Mouse (Mus musculus) heart, adult 9 months (tissue): Measurements from ENCODE around the gene Shprh.
"Not testable (repeated sequence)": the region's sequence is repeated elsewhere in the genome, so short reads cannot be mapped to it uniquely, and the experiment has no call there.

Experiments used
- DNase-seq, 2 experiments: peaks; one replicate each; pipeline ENCODE4 v3.0.0; 2022; ENCODE audit warnings: low spot score in 2 of 2

Gene Shprh

GRCm38 (mm10) chr10:11148884-11149741, at the start of gene Shprh:
Gene Shprh (plus strand): TSS chr10:11149427.
- DNase-seq = peak; percentile 98 to 99

- no peak for DNase-seq
These were observed 27.4 kb upstream of the Shprh start for GRCm38 (mm10) chr10:11121781-11122180.

DNA sequence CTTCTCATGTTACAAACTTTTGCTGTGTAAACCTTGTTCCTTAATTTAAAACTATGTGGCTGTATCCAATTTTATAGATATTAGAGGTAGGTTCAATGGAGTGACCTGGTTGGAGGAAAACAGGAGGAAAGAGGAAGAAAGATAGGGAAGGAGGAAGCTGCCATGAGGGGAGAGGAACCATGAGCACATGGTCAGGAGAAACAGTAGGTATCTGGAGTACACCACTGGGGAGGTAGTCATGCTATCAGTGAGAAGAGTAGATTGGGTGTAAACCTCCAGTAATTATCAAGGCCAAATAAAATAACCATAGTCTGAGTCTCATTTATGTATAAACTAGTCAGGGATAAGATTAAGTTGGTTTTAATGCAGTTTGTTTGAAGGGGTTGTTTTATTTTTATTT, 3.6 kb upstream of the Shprh start:
- DNase-seq = no peak

- no peak for DNase-seq
These were observed 781 bp upstream of the Shprh start for GRCm38 (mm10) chr10:11148446-11148845.

GRCm38 (mm10) chr10:11149742-11150125, 507 bp downstream of the Shprh start:
- DNase-seq = no peak

DNA sequence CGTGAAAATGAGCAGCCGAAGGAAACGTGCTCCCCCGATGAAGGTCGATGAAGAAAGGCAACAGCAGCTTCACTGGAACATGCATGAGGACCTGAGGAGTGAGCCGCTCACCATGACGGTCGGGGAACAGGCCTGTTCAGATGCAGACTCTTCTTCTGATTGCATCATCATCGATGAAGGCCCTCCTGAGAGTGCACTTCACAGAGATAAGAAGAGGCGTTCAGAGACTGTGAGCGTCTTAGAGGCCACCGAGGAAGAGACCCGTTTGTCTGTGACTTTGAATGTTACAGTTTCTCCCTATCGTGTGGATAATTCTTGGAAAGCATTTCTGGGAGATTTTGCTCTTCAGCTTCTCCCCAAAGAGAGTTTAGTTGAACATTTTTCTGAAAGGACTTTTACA, 2.4 kb downstream of the Shprh start:
- no peak for DNase-seq

- DNase-seq = no peak
These were observed 7.8 kb downstream of the Shprh start for GRCm38 (mm10) chr10:11157039-11157438.

GRCm38 (mm10) chr10:11164537-11164936, 15.3 kb downstream of the Shprh start:
- DNase-seq = no peak

GRCm38 (mm10) chr10:11170252-11170651, 21.0 kb downstream of the Shprh start:
- no peak for DNase-seq

- no peak for DNase-seq
These were observed 22.4 kb downstream of the Shprh start for GRCm38 (mm10) chr10:11171615-11172014.

DNA sequence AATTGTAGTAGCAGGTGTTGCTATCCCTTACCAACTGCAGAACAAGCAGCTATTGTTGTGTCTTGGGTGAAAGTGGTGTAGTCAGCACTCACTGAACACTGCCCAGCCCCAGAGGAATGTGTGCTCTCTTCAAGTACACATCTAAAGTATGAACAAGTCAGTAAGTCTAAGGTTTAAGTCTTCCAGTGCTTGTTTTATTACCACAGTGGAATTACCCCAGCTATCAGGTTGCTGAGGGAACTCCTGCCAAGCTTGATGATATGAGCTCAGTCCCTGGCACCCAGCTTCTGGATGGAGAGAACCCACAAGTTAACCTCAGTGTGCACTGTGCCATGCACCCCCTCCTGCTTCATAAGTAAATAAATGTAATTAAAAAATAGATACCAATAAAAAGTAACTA, 23.3 kb downstream of the Shprh start:
- peak in 1 of 2 experiments; percentile 14 for DNase-seq

DNA sequence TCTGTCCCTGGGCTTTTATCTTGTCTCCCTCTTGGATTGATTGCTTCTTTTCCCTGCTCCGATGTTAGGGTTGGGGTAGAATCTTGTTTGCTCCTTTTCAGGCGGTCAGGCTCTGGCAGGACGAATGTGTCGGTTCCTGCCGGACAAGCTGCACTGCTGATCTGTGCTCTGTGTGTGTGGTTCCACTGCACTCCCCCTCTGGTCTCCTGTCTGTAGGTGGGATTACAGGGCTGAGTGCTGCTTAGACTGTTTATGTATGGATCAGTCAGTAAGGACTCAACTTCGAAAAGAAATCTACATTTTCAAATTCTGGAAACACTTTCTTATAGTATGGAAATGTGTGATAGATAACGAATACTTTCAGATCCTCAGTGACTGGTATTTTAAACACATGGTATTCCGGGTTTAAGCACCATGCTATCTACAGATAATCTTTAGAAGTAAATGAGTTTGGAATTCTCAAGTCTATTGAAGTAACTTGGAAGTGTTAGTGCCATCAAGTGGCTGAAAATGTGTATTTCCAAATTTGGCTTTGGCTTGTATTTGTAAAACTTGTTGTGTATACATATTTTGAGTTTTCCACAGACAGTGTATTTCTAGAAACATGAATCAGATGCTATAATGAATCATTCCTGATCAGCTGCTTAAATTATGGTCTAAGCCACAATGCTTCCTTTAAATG, 26.7 kb downstream of the Shprh start:
- no peak for DNase-seq

GRCm38 (mm10) chr10:11180077-11180476, 30.9 kb downstream of the Shprh start:
- no peak for DNase-seq

GRCm38 (mm10) chr10:11197341-11197740, 48.1 kb downstream of the Shprh start:
- DNase-seq = no peak

DNA sequence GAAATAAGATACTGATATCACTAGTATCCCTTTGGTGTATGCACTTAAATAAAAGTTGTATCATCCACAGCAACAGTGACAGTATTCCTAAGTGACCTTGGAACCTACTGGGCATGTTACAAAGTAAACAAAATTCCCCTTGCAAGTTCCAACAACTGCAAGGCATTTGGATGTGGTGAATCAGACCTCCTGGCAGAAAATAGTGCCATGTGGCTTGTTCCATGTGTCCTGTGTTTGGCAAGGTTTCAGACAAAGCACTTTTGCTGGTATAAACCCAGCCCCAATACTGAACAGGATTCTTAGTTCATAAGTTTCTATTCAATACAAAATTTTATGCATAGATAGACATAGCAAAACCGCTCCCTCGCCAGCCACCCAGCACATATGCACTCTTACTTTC, 49.1 kb downstream of the Shprh start:
- peak; percentile 10 to 26 for DNase-seq

DNA sequence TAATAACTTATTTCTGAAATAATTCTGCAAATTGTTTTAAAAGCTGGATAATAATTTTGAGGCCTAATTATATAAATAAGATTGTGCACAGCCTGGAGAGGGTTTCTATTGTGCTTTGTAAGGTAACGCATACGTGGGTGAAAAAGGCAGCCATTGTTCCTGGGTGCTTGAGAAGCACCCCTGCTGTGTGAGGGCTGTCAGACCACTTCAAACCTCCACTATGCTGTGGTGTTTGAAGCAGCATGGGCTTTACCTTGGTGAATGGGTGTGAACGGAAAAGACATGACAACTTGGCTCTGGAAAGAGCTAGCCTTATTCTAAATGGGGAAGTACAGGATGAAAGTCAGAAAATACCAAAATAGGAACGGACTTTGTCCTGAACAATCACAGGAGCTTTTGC, 50.8 kb downstream of the Shprh start:
- DNase-seq = no peak

DNA sequence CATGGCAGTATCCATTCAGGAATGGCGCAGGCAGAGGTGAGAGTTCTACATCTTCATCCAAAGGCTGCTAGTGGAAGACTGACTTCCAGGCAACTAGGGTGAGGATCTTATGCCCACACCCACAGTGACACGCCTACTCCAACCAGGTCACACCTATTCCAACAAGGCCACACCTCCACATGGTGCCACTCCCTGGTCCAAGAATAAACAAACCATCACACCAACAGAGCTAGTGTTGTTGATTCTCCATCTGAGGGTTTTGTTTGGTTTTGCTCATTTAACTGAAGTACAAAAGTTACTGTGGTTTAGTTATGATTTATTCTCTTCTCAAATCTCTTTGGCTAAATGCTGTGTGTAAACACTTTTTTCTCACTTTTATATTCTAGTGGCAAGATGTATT, 56.7 kb downstream of the Shprh start:
- DNase-seq = not testable (repeated sequence)

- no peak for DNase-seq
These were observed 59.4 kb downstream of the Shprh start for GRCm38 (mm10) chr10:11208670-11209069.

- no peak for DNase-seq
These were observed 62.8 kb downstream of the Shprh start for GRCm38 (mm10) chr10:11212003-11212402.

- no peak for DNase-seq
These were observed 77.2 kb downstream of the Shprh start for GRCm38 (mm10) chr10:11226442-11226841.

DNA sequence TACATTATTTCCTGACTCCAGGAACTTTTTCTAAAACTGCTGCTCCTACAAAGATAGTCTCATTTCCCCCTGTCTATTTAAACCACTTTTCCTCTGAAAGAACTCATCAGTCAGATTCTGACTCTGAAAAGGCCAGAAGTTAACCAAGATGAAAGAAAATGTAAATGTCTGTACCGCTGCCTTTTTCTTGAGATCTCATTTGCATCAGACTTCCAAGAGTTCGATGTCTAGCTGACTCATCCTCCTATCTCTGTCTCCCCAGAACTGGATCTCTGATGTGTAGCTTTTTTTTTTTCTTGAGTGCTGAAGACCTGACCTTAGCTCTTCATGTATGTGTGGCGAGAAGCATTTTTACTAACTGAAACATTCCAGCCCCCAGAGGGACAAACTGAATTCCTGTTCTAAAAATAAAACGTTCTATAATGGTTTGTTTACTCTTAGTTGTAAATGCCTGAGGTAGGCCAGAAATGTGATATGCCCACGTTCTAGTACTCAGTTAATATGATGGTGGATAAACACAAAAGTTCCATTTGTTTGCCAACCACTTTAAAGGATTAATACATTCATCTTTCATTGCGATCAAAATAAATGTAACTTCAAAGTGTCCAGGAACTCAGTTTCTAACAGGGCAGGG, 80.4 kb downstream of the Shprh start:
- DNase-seq = no peak

DNA sequence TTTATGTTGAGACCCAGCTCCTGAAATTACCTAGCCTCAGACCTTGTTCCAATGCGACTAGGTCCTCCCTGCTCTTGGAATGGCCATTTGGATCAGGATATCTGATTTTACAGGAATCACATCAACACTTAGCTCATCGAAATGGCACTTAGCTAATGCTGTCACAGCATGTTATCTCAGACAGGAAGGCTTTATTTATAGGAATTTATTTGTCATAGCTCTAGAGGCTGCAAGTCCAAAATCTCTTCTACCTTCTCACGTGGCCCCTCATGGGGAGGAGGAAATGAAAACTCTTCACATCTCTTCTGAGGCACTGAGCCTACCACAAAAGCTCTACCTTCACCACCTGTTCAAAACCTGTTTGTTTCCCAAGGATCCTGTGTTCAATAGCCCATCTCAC, 84.0 kb downstream of the Shprh start:
- no peak for DNase-seq

- DNase-seq = not testable (repeated sequence)
These were observed 93.8 kb downstream of the Shprh start for GRCm38 (mm10) chr10:11242988-11243387.
